Mouse (Mus musculus) liver, embryonic 14.5 days (tissue): ENCODE data around the gene Suds3. TPM values are rescaled to one million over a fixed set of nuclear protein-coding genes. Genes with fewer than 3 reads are reported as not detected.

ENCODE experiments used
- ATAC-seq: fragments of 200-750 bp; cut with Nextera tagmentation; 2 replicates; pipeline ENCODE4 v1.8.0; 2017; ENCODE audit warnings: moderate number of reproducible peaks, mild to moderate bottlenecking, moderate library complexity; ENCODE audit not compliant: insufficient read depth
- DNase-seq, 3 experiments: peaks; one replicate each; pipeline ENCODE4 v3.0.0-alpha.2; 2012 to 2013; ENCODE audit warnings: low read depth in 3 of 3, low spot score in 3 of 3
- H3K27ac ChIP-seq: fragments of 300-500 bp; sonication (generic); 2 replicates; pipeline ENCODE4 v1.5.1; 2014; ENCODE audit warnings: moderate library complexity, mild to moderate bottlenecking, control low read depth, inconsistent platforms
- H3K27me3 ChIP-seq: fragments of 300-500 bp; sonication (generic); 2 replicates; pipeline ENCODE4 v1.6.1; 2014; ENCODE audit warnings: mild to moderate bottlenecking, low read length, moderate library complexity; ENCODE audit not compliant: control insufficient read depth, insufficient read depth
- H3K36me3 ChIP-seq: fragments of 300-500 bp; sonication (generic); replicated peaks from 2 replicates; pipeline ENCODE4 v1.6.1; 2014; ENCODE audit warnings: low read depth; ENCODE audit not compliant: control insufficient read depth, insufficient read depth
- H3K4me1 ChIP-seq, 2 experiments: fragments of 200-500 bp in 1 of 2; fragments of 300-500 bp in 1 of 2; sonication (generic) in 1 of 2; replicated peaks; 2 replicates each; pipeline ENCODE4 v1.6.1; 2012 to 2014; ENCODE audit warnings: antibody characterized with exemption in 1 of 2, inconsistent platforms in 1 of 2, low read length in 1 of 2; ENCODE audit not compliant: control insufficient read depth in 2 of 2, insufficient read depth in 2 of 2
- H3K4me2 ChIP-seq: fragments of 300-500 bp; sonication (generic); 2 replicates; pipeline ENCODE4 v1.6.1; 2014; ENCODE audit warnings: low read depth, mild to moderate bottlenecking, control low read depth, moderate library complexity
- H3K4me3 ChIP-seq, 2 experiments: fragments of 200-500 bp in 1 of 2; fragments of 300-500 bp in 1 of 2; sonication (generic) in 1 of 2; 2 replicates each; pipeline ENCODE4 v1.5.1; 2012 to 2014; ENCODE audit warnings: low read depth in 2 of 2, low read length in 2 of 2, mild to moderate bottlenecking in 2 of 2, control low read depth in 1 of 2, inconsistent platforms in 1 of 2, moderate library complexity in 1 of 2; ENCODE audit not compliant: insufficient read depth in 1 of 2
- H3K9ac ChIP-seq: fragments of 300-500 bp; sonication (generic); replicated peaks from 2 replicates; pipeline ENCODE4 v1.6.1; 2014; ENCODE audit warnings: mild to moderate bottlenecking, control low read depth, moderate library complexity
- H3K9me3 ChIP-seq: fragments of 300-500 bp; sonication (generic); 2 replicates; pipeline ENCODE4 v1.6.1; 2016; ENCODE audit warnings: low read length, mixed read lengths; ENCODE audit not compliant: control insufficient read depth
- CTCF ChIP-seq: IDR thresholded peaks from 2 replicates; pipeline ENCODE4 v1.5.1; 2016; ENCODE audit warnings: antibody characterized with exemption, low read depth, control low read depth
- EP300 ChIP-seq: IDR thresholded peaks from 2 replicates; pipeline ENCODE4 v1.6.1; 2016; ENCODE audit warnings: antibody characterized with exemption, low read depth
- WGBS: fragments of 180-500 bp; shearing (Covaris S2); extraction: QIAGEN DNeasy Blood & Tissue Kit; methylation state at CpG from one replicate; pipeline ENCODE4 v1.1.7; 2014; ENCODE audit not compliant: insufficient replicate concordance; 5-methylcytosine and 5-hydroxymethylcytosine counted together
- polyA plus RNA-seq, 2 experiments: library from polyadenylated mRNA; depleted of rRNA in 1 of 2; stranded (reverse) in 1 of 2; unstranded in 1 of 2; fragments of >200 nt; fragmentation: Nextera tagmentation in 1 of 2; extraction: Ambion mirVana in 1 of 2; gene quantifications; 2 replicates each; pipeline versions ENCODE4 v1.2.1 to v1.2.3; 2012 to 2014

The Suds3 gene
- polyA plus RNA-seq, 2 experiments, result 19.8 to 22.7 TPM

GRCm38 (mm10) chr5:117042661-117043060, 73.3 kb downstream of the Suds3 start:
- no peak overlapping the region for H3K4me2 ChIP-seq
- no peak overlapping the region for H3K9ac ChIP-seq
- no peaks in the 10 kb centered on the region for H3K9me3 ChIP-seq
- DNase-seq (no peak), ATAC-seq (no peak)
- H3K27ac ChIP-seq, result no peak overlapping the region
- H3K27me3 ChIP-seq, result no peaks in the 10 kb centered on the region
- H3K36me3 ChIP-seq, result no peaks in the 10 kb centered on the region
- H3K4me3 ChIP-seq, result no peak overlapping the region
- WGBS, result 56% methylated on average over 11 of the region's 11 CpGs
- H3K4me1 ChIP-seq, result no peaks in the 10 kb centered on the region
- TF ChIP-seq CTCF (no peak), EP300 (no peak)

Other genes with a start within 250 kb of the Suds3 start
- 14.7 and 17.1 TPM in 2 replicates for gene Taok3, start 4.0 kb upstream of the Suds3 start, polyA plus RNA-seq (2012; rRNA removed)
- 43.3 and 50.2 TPM in 2 replicates for gene Taok3, start 4.0 kb upstream of the Suds3 start, polyA plus RNA-seq (2014; fragmentation: Nextera tagmentation; extraction: Ambion mirVana)
- gene Pebp1, start 171.5 kb upstream of the Suds3 start, polyA plus RNA-seq (2012; rRNA removed), result 118 and 165 TPM in 2 replicates
- gene Pebp1, start 171.5 kb upstream of the Suds3 start, polyA plus RNA-seq (2014; fragmentation: Nextera tagmentation; extraction: Ambion mirVana), result 194 and 207 TPM in 2 replicates
- 0.84 and 1.2 TPM in 2 replicates for gene Vsig10, start 203.0 kb upstream of the Suds3 start, polyA plus RNA-seq (2012; rRNA removed)
- 0.60 and 1.5 TPM in 2 replicates for gene Vsig10, start 203.0 kb upstream of the Suds3 start, polyA plus RNA-seq (2014; fragmentation: Nextera tagmentation; extraction: Ambion mirVana)
- 13.9 and 14.1 TPM in 2 replicates for gene Wsb2, start 241.2 kb upstream of the Suds3 start, polyA plus RNA-seq (2012; rRNA removed)
- 15.3 and 18.5 TPM in 2 replicates for gene Wsb2, start 241.2 kb upstream of the Suds3 start, polyA plus RNA-seq (2014; fragmentation: Nextera tagmentation; extraction: Ambion mirVana)